Mouse (Mus musculus): ENCODE measurements around the gene Slc38a2.

Slc38a2 gene

DNA sequence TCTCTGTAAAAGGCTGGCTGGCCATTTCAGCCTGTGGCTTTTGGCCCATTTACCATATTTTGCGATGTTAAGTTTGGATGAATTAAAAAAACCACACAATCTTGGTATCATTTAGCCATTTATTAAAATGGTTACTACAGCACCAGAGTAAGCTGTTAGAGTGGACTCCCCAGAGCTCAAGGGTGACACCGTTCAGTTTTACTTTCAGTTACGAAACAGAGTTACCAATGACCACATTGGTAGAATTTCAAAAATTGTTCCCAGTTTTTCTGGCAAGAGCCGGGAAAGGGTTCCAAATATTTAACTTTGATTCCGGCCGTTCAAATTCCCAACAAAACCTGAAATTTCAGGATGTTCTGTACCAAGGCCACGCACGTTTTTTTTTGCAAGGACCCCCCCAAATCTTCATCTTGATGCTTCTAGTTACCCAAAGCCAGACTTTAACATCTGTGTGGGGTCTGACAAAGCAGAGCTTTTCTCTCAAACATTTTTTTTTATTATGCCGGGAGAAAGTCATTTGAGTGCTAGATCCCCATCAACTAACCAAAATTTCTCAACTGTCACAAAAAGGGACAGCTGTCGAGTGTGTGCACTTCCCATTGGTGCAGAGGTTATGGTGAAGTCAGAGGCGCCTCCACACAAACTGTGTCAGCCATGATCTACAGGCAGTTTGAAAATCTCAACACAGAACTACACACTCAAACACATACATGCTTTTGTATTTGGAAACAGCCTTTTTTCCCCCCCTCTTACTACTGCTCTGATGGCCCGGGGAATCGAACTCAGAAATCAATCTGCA lies 2.8 kb downstream of the Slc38a2 start:
- DNase-seq (ENCODE audit: low spot score in 2 of 2): no peak

DNA sequence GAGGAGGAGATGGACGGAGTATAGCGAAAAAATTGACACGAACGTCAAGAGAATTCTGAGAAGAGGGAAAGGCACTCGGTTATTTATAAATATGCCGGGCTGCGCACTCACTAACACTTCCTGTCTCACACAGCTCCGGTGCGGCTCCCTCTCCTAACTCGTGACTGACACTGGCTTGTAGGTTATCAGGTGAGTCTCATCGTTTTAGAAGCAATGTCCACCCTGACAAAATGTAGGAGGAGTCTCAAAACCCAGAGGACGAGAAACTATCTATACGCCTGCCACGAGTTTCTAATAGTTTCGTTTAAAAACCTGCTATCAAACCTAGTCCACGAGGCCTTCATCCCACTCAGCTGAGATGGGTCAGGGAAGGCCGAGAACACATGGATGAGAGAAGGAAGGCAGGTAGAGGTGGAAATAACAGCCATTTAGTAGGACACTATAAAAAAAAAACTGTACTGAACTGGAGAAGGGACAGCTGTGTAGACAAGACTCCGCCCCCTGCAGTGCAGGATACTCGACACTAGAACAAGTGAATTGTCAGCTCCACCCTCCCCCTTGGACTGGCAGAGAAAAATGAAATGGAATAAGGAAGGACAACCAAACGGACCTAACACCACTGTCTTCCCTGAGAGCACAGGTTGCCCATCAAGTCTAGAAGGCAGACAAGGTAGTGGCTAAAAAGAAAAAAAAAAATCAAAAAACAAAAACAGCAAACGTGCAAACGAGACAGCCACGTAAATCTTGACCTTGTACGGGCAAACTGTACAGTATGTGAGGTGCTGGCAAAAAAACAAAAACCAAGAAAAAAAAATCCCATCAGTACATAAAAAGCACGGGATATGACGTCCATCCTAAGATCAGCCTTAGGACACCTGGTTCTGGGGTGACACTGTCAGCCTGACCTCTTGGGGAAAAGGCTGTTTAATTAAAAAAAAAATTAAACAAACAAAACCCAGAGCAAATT lies 3.8 kb downstream of the Slc38a2 start:
- no peak for DNase-seq (ENCODE audit: low spot score in 2 of 2)

DNA sequence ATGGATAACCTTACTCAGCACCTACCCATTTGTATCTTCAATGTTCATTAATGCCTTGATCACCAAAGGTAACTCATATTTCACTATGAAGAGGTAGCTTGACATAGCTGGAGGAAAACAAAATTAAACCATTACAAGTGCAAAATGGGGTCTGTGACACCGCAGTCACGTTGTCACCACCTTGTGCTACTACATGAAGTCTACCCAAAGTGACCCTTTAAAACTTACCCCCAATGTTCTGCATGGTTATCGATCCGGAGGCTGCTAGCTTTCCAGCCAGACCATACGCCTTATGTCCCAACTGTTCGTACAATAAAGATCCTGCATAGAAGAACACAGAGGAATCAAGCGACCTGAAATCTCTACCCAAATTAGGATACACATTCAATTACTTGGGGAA lies 4.5 kb downstream of the Slc38a2 start:
- no peak for DNase-seq (ENCODE audit: low spot score in 2 of 2)

DNA sequence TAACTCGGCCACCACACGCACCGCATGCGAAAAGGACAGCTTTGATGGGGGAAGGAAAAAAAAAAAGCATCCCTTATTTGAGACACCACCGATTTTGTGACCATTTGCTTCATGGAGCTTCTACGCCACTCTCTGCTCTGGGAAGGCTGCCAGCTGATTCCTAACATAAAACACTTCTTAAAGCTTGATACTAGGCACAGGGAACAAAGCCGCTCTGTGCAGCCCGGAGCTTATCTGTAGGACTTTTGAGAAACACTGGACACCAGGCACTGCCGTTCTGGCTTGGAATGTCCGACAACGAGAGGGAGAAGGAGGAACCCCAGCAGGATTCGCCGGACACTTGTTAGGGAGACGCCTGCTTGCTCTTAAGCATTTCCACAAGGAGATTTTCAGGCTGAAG lies 5.8 kb downstream of the Slc38a2 start:
- DNase-seq (ENCODE audit: low spot score in 2 of 2): no peak

DNA sequence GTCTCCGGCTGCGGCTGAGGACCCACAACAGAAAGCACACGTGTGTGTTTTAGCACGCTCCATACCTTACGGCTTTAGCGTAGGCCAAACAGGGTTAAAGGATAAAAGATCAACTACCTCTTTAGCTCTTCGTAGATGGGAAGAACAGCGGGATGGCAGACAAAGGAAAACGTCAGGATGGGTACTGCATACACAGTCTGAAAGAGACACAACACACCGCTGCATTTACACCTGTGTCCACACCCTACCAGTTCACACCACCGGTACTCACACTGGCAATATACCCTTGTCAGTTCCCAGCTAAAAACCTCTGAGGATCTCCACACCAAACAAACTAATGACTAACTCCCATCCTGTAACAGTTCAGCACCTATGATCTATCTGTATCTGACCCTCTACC lies 7.1 kb downstream of the Slc38a2 start:
- no peak for DNase-seq (ENCODE audit: low spot score in 2 of 2)

DNA sequence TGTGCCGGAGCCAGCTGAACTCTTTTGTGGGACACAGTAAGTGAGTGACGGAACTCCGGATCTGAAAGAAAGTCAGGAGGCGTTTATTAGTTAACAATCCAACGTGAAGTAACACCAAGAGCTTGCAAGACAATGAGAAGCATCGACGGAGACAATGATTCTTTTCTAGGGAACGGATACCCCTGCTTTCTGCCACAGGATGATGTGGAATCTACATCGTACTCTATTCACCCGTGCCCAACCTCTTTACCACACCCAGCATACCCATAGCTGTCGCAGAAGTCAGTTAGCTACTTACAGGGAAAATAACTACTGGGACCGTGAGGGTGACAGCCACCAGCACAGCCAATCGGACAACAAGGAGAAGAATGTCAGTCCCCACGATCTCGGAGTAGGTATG lies 8.1 kb downstream of the Slc38a2 start:
- no peak for DNase-seq (ENCODE audit: low spot score in 2 of 2)

DNA sequence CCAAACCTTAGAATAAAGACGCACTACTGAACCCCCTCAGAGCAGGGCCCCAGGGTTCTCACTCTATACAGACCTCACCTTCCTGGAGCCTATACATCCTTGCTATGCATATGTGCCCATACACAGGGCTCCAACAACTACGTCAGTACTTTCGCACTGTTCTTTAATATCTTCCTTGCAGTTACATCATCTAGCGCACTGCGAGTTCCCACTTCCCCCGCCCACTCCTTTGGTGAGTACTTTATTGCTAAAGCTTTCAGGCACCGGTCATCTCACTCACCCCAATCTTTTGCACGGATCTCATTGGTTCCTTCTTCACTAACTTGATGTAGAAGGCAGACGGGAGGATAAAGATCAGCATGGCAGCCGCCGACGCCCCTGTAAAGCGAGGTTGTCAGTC lies 8.7 kb downstream of the Slc38a2 start:
- DNase-seq (ENCODE audit: low spot score in 2 of 2): no peak

DNA sequence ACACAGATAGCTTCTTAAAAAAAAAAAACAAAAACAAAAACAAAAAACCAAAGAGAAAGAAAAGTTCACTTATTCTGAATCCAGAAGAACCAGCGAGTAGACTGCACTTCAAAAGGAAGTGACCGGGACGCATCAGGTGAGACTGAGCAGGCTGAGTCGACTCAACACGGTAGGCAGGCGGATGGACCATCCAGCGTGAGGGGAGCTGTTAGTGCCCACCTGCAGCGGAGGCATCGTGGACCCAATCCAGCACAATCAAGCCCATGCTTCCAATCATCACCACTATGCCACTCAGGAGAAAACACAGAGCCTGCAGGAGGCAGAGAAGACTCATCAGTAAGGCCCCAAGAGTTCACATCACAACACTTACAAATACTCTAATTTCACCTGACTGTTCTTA lies 9.6 kb downstream of the Slc38a2 start:
- no peak for DNase-seq (ENCODE audit: low spot score in 2 of 2)

DNA sequence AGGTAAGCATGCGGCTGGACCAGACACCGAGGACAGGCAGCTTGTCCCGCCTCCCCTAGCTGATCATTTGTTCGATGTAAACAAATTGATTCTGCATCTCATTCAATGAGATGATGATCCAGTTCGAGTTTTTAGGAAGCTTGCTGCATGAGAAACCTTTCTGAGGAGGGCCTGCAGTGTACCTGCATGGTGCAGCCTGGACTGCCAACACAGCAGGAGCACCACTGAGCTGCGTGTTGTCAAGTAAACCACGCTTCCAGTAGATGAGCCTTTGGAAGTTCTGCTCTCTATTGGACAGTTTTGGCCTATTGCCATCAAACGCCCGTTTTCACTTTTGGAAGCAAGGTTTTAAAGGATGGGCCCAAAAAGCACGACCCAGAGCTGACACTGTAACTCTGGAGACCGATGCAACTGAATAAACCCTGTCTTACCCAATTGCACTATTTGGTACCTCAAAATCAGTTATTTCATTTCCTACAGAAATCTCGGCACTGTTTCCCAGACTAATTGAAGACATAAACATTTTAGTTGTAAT lies 10.7 kb downstream of the Slc38a2 start:
- DNase-seq (ENCODE audit: low spot score in 2 of 2): no peak

DNA sequence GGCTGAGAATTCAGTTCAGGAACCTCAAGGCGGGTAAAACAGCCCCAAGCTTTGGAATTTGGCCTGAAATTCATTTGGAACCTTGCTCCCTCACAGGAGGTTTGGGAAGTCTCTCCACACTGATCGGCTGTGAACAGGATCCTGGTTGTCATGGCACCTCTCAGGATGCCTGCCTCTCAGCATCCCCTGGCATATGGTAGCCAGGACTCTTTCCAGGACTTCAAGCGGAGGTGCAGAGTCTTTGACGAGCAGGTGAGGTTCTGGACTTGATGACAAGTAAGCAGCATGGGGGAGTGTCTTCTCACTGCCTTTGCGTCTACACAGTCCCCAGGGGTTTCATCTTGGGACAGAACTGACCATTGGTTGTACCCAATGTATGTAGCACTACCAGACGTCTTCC lies 11.5 kb downstream of the Slc38a2 start:
- DNase-seq (ENCODE audit: low spot score in 2 of 2): no peak

DNA sequence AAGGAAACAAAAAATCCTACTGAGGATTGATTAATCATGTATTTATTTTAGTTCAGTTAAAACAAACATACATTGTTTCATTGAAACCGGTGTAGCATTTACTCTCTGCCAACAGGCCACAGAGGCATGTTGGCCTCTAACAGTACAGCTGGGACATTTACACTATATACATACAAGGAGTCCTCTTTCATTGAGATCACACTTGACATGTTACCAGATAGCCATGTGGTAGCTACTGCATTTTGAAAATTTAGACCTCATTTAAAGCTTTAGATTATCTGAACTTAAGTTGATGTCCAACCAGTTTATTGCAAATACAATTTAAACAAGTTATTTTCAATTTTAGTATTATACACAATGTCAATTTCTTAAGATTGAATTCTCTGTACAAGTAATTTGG lies 12.2 kb downstream of the Slc38a2 start:
- DNase-seq (ENCODE audit: low spot score in 2 of 2): no peak

DNA sequence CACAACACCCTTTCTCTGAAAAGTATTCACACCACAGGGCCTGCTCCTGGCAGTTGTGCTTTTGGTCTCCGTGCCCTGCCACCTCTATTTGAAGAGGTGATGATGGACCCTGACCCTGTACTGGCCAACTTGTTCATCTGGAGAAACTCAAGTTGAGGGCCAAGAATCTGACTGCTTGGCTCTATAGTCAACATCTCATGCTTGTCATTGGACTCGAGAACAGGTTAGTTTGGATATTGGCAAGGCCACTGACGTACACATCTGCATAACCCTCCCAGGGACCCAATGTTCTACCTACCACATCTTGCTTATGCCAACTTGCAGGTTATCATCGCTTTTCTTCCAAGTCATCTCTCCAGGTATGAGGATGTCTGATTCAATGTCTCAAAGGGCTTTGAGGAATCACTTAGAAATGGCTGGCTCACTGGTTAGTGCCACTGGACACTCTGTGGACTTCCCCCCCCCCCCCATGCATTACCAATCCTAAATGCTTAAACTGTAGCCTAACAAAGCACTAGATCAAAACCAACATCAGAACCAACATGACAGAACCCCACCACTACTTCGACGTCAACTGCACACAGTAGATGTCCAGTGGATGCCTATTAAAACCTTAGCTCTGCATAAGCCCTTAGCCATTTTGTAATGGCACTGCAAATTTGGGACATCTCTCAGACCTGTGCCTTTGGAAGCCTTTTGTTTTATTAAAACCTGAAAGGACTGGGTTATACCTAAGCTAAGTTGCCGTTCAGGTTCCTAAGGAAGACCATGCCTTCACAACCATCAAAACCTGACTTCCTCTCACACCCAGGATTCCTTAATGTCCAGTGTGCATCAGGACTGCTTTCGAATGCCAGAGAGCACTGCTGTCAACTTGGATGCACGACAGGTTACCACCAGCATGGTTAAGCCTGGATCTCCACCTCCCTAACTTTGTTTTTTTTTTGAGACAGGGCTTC lies 13.1 kb downstream of the Slc38a2 start:
- no peak for DNase-seq (ENCODE audit: low spot score in 2 of 2)

DNA sequence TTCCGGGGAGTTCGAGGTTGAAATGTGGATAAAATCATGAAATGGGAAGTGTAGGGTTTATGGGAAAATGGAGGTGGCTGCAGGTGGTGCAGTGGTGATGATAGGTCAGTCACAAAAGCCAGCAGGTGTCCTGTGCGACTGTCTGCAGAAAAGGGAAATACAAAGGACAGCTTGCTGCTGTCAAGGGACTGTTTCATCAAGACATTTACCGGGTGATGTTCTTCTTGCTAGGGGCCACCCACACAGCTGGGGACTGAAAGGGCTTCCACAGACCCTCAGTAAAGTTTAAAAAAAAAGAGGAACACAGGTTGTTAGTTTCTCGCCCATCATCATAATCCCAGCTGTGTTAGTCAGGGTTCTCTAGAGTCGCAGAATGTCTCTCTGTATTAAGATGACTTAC lies 14.3 kb downstream of the Slc38a2 start:
- no peak for DNase-seq (ENCODE audit: low spot score in 2 of 2)

DNA sequence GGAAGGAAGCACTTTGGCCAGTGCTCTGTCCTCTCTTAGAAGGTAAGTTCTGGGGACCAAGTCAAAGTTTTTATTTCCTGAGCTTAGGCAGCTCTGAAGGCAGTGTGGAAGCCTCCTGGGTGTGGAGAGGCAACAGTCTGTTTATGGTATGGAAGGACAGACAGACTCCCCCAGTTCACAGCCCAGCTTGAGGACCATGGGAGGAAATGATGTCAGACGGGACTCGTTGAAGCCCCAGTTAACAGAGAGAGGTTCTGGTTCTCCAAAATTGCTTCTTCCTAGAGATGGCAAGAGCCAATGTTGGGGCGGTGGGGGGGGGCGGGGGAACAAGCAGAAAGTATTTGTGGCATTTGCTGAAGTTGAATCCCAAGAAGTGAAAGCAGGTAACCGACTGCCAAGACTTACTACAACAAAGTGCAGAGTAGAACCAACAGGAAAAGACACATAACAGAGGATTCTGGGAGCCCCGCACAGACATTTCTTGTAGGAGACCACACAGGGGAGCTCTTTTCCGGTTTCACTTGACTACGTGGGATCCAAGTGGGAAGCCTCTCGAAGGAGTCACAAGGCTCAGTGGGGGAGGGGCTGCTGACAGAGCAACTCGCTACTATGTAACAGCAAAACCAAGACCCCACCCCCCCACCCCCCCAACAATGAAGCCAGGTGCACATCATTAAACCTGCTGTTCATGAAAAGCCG lies 15.2 kb downstream of the Slc38a2 start:
- DNase-seq (ENCODE audit: low spot score in 2 of 2): no peak

DNA sequence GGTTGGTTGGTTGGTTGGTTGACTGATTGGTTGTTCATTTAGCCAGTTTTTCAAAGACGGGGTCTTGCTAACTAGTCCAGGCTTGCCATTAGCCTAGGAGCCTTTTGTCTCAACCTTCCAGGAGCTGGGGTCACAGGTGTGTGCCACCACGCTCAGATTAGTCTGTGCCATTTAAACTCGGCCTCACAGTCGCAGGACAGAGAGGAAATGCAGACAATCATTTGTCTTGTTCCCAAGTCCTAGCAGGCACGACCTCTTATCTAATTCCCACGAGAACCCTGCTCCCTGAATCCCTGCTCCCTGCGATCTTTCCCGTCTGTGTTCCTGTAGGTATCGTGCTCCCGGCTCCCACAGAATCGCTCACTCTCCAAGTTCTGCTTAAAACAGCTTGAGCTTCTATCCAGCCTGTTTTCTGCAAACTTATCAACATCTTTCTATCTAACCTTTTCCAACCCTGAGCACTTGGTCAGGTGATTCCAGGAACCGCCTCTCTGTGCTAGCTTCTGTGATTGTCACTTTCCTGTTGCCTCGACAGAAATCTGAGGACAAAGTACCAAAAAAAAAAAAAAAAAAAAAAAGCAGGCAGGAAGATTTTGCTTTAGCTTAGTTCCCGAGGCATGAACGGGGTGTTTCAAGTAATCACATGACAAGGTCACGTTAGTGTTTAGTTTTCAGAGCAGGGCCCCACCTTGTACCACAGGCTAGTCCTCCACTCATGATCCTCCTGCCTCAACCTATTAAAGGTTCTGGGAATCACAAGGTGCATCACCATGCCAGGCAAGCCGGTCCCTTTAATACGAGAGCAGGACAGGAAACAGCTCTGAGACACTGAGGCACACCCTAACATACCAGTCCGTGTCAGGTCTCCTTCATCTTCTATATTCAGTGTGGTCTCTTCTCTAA lies 20.4 kb downstream of the Slc38a2 start:
- DNase-seq (ENCODE audit: low spot score in 2 of 2): no peak

DNA sequence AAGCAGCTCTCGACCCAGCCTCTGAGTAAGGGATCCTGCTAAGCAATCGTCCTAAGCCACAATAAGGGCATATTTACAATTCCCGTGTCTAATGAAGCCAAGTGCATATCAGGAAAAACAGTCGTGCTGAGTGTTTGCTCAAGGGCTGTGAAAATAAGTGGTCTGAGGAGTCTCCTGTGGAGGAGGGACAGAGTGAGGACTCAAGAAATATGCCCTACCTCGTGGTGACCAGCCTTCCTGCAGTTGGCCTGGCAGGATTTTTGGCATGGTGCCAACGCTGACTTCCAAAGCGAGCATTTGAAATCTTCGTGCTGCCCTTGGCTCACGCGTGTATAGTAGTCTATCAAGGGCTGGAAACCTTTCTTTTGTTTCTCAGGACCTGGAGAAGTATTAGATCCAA lies 23.0 kb downstream of the Slc38a2 start:
- DNase-seq (ENCODE audit: low spot score in 2 of 2): no peak

DNA sequence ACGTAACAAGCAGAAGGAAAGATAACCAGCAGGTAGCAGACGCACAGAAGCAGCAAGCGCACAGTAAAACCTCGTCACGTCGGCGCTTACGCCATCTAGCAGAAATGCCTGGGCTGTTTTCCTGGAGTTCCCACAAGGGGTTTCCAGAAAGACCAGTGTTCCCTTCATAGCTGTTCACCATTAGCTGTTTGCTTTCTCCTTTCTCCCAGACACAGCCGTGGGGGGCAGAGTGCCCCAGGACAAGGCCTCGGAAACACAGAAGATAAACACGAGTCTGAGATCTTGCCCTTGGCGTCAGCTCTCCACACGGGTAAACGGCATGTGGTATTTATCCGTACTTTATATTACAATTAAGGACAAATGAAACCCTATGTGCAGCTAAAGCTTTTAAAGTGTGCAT lies 23.8 kb downstream of the Slc38a2 start:
- DNase-seq (ENCODE audit: low spot score in 2 of 2): no peak

DNA sequence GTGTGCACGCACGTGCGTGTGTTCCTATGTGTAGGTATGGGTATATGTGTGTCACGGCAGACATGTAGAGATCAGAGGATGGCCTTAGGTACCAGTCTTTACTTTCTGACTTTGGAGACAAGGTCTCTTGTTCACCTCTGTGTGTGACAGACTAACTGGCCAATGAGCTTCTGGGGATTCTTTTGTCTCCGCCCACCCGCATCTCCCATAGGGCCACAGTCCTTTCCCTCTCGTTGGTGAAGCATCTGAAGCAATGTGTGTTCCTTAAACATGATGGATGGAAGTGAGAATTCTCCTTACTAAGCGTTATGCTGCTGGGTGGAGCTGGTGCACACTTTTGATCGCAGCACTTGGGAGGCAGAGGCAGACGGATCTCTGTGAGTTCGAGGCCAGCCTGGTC lies 24.5 kb downstream of the Slc38a2 start:
- no peak for DNase-seq (ENCODE audit: low spot score in 2 of 2)

DNA sequence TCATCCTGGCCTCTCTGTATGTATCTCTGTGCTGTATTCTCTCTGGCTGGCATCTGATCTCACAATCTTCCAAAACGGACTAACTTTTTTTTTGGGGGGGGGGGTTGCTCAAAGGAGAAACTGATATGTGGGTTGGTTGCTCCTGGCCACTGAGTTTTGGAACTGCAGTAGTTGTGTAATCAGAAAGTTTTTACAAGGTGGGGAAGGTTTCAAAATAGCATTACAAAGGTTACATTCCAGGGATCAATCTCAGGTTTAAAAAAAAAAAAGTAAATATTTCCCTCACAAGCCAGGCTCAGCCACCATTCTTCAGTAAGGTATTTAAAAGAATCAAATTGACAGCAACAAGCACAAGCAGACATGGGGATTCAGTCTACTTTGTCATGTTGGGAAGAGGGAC lies 25.4 kb downstream of the Slc38a2 start:
- no peak for DNase-seq (ENCODE audit: low spot score in 2 of 2)

DNA sequence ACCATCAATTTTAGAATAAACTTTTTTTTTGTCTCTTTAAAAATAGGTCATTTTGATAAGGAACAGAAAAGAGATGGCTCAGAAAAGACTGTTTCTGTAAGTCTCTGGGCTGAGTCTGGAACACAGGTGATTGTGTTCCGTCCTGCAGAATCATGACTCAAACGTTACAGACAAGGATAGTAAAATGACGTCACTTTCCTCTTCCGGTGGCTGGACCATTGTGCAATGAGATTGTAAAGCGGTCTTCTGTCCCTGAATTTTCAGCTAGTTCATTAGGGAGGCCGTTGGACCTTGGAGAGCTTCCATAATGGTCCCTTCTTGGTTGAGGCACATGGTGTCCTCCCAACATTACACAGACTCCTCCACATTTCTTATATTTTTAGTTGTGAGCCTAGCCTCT lies 29.8 kb downstream of the Slc38a2 start:
- no peak for DNase-seq (ENCODE audit: low spot score in 2 of 2)
